Mouse (Mus musculus) midbrain, embryonic 11.5 days (tissue): ENCODE measurements at regions not wholly inside any gene's neighbourhood (a gene's known extent, or its start where the extent isn't known, plus 50 kb on each side); places are given as distances from the start of the nearest gene placed in this dataset.

Source experiments
- ATAC-seq: fragments of 200-750 bp; cut with Nextera tagmentation; 2 replicates; pipeline ENCODE4 v1.8.0; 2017; ENCODE audit warnings: moderate TSS enrichment, moderate library complexity; ENCODE audit not compliant: low FRiP score
- DNase-seq: peaks from one replicate; pipeline ENCODE4 v3.0.0; 2015; ENCODE audit warnings: low spot score; ENCODE audit errors: missing footprints
- H3K27ac ChIP-seq: fragments of 300-500 bp; sonication (generic); 2 replicates; pipeline ENCODE4 v1.5.1; 2014; ENCODE audit warnings: low read depth, low read length
- H3K27me3 ChIP-seq: fragments of 300-500 bp; sonication (generic); 2 replicates; pipeline ENCODE4 v1.6.1; 2014; ENCODE audit warnings: mild to moderate bottlenecking, low read length, moderate library complexity, mixed read lengths; ENCODE audit not compliant: control insufficient read depth, insufficient read depth
- H3K36me3 ChIP-seq: fragments of 300-500 bp; sonication (generic); 2 replicates; pipeline ENCODE4 v1.6.1; 2014; ENCODE audit warnings: mild to moderate bottlenecking, low read length, moderate library complexity, mixed read lengths; ENCODE audit not compliant: control insufficient read depth, insufficient read depth
- H3K4me1 ChIP-seq: fragments of 300-500 bp; sonication (generic); 2 replicates; pipeline ENCODE4 v1.6.1; 2014; ENCODE audit warnings: low read length; ENCODE audit not compliant: control insufficient read depth, insufficient read depth
- H3K4me2 ChIP-seq: fragments of 300-500 bp; sonication (generic); 2 replicates; pipeline ENCODE4 v1.6.1; 2014; ENCODE audit warnings: mild to moderate bottlenecking, moderate library complexity
- H3K4me3 ChIP-seq: fragments of 300-500 bp; sonication (generic); 2 replicates; pipeline ENCODE4 v1.5.1; 2014; ENCODE audit warnings: low read depth, low read length
- H3K9ac ChIP-seq: fragments of 300-500 bp; sonication (generic); 2 replicates; pipeline ENCODE4 v1.6.1; 2014; ENCODE audit warnings: low read length
- H3K9me3 ChIP-seq: fragments of 300-500 bp; sonication (generic); 2 replicates; pipeline ENCODE4 v1.6.1; 2016; ENCODE audit warnings: low read length; ENCODE audit not compliant: control insufficient read depth
- WGBS: fragments of 180-500 bp; shearing (Covaris S2); extraction: QIAGEN DNeasy Blood & Tissue Kit; methylation state at CpG from one replicate; pipeline ENCODE4 v1.1.7; 2014; 5-methylcytosine and 5-hydroxymethylcytosine counted together

DNA sequence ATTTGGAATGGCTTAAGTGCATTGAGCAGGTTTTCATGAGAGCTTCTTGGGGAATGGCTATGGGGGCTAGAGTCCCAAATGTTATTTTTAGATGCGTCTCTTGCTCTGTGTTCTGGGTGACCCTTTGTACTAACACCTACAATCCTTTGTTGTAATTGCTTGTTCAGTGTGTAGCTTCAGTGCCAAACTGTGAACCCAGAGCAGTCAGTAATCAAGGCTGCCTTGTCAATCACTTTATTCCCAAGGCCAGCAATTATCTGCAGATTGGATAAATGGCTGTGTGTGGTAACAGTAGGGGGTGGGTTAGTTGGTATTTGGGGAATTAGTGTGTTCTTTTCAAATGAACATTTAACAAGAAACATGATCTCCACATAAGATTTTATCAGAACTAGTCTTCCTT, 390.4 kb downstream of the Poteg start:
- H3K4me3 ChIP-seq, result no peak overlapping the region
- H3K4me2 ChIP-seq, result no peak overlapping the region
- H3K9ac ChIP-seq, result no peak overlapping the region
- H3K36me3 ChIP-seq, result no peaks in the 10 kb centered on the region
- no peaks in the 10 kb centered on the region for H3K4me1 ChIP-seq
- H3K27me3 ChIP-seq, result no peaks in the 10 kb centered on the region
- ATAC-seq, result 0 out of 2 replicates have a peak, but pooled peaks have one; percentile 38
- H3K27ac ChIP-seq, result no peak overlapping the region
- WGBS, result 33% methylated on average over 1 of the region's 1 CpGs
- DNase-seq, result no peak
- no peaks in the 10 kb centered on the region for H3K9me3 ChIP-seq

- DNase-seq (no peak), ATAC-seq (no peak)
- H3K4me2 ChIP-seq, result no peak overlapping the region
- 67% methylated on average over 1 of the region's 1 CpGs for WGBS
- no peaks in the 10 kb centered on the region for H3K36me3 ChIP-seq
- H3K9me3 ChIP-seq, result no peaks in the 10 kb centered on the region
- H3K27ac ChIP-seq, result no peak overlapping the region
- no peaks in the 10 kb centered on the region for H3K27me3 ChIP-seq
- H3K4me3 ChIP-seq, result no peak overlapping the region
- H3K4me1 ChIP-seq, result no peaks in the 10 kb centered on the region
- H3K9ac ChIP-seq, result no peak overlapping the region
Measured at GRCm38 (mm10) chr8:27866468-27866995, 419.1 kb downstream of the Poteg start.

DNA sequence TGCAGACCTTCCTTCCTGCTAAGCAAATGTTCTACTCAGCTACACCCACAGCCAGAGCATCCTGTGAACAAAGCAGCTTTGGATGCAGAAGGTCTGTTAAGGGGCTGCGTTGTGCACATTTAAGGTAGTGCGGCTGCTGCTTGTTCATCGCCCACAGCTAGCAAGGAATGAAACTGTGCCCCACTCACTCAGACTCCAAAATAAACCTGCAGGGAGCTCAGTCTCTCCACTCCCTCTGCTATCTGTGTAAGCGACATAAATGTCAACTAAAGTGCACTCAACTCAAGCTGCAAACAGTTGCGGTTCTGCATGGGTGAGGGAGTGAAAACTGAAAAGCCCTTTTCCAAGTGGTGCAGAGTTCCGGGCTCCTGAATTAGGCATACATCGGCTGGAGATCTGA, 421.1 kb downstream of the Poteg start:
- Histone ChIP-seq H3K4me3 (no peak overlapping the region), H3K9ac (no peak overlapping the region), H3K27me3 (no peaks in the 10 kb centered on the region), H3K4me2 (no peak overlapping the region), H3K4me1 (no peaks in the 10 kb centered on the region), H3K36me3 (no peaks in the 10 kb centered on the region), H3K9me3 (no peaks in the 10 kb centered on the region), H3K27ac (no peak overlapping the region)
- DNase-seq (no peak), ATAC-seq (no peak)
- 93% methylated on average over 7 of the region's 7 CpGs for whole genome bisulfite sequencing

- DNase-seq, result no peak
- no peak overlapping the region for H3K9ac ChIP-seq
- H3K27ac ChIP-seq, result no peak overlapping the region
- H3K9me3 ChIP-seq, result no peaks in the 10 kb centered on the region
- H3K4me2 ChIP-seq, result no peak overlapping the region
- H3K36me3 ChIP-seq, result no peaks in the 10 kb centered on the region
- ATAC-seq, result no peak
- no peaks in the 10 kb centered on the region for H3K27me3 ChIP-seq
- no peak overlapping the region for H3K4me3 ChIP-seq
- no peaks in the 10 kb centered on the region for H3K4me1 ChIP-seq
Measured at GRCm38 (mm10) chr8:27877691-27878264, 430.3 kb downstream of the Poteg start.

- WGBS, result 71% methylated on average over 6 of the region's 6 CpGs
- no peak for DNase-seq
- H3K27me3 ChIP-seq, result no peaks in the 10 kb centered on the region
Measured at GRCm38 (mm10) chr8:27889292-27889691, 441.8 kb downstream of the Poteg start.

DNA sequence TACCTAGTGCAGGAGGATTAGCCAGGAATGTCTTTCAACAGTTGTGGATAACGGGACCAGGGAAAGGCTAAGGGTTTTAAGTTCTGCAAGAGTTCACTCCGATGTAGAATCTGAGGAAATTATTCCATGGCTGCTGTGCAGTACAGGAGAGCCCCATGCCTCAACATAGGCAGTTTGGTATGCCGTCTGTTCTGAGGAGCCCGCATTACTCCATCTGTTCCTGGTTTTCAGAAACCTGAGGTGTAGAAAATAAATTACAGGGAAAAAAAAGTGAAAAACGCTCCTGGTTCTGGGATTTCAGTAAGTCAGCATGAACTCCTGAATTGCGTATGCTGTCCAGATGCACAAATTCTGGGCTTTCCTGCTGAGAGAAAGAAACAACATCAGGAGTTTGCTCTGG, 446.9 kb downstream of the Poteg start:
- WGBS, result 68% methylated on average over 6 of the region's 6 CpGs
- no peak overlapping the region for H3K9ac ChIP-seq
- DNase-seq, result no peak
- H3K4me2 ChIP-seq, result no peak overlapping the region
- H3K27ac ChIP-seq, result no peak overlapping the region
- no peaks in the 10 kb centered on the region for H3K4me1 ChIP-seq
- H3K9me3 ChIP-seq, result no peaks in the 10 kb centered on the region
- no peaks in the 10 kb centered on the region for H3K27me3 ChIP-seq
- no peak overlapping the region for H3K4me3 ChIP-seq
- ATAC-seq, result no peak
- no peaks in the 10 kb centered on the region for H3K36me3 ChIP-seq

More at GRCm38 (mm10) chr8:27889292-27889691, 441.8 kb downstream of the Poteg start:
- H3K4me2 ChIP-seq, result no peak overlapping the region
- no peak overlapping the region for H3K9ac ChIP-seq
- H3K4me3 ChIP-seq, result no peak overlapping the region
- H3K4me1 ChIP-seq, result no peaks in the 10 kb centered on the region
- no peaks in the 10 kb centered on the region for H3K36me3 ChIP-seq
- no peak overlapping the region for H3K27ac ChIP-seq
- ATAC-seq, result no peak
- H3K9me3 ChIP-seq, result no peaks in the 10 kb centered on the region

DNA sequence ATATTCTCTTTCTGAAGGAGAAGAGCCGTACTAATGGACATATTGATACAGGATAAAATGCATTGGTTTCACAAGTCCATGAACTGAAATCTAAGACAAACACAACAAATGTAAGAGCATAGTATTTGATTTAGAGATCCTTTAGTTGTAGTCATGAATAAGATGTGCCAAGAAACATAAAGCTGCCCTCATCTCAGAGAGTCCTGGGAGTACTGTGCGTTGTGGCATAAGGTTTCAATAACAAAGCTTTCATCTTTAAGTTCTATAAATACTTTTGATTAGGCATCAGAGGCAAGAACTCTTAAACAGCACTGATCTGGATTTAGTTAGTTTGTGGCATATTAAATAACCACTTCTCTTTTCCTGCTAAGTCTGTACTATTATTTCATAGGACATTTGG, 452.6 kb downstream of the Poteg start:
- no peak for DNase-seq
- no peak for ATAC-seq
- Histone ChIP-seq H3K36me3 (no peaks in the 10 kb centered on the region), H3K4me2 (no peak overlapping the region), H3K4me1 (no peaks in the 10 kb centered on the region), H3K4me3 (no peak overlapping the region), H3K27ac (no peak overlapping the region), H3K27me3 (no peaks in the 10 kb centered on the region), H3K9ac (no peak overlapping the region), H3K9me3 (no peaks in the 10 kb centered on the region)
- 83% methylated on average over 2 of the region's 2 CpGs for WGBS

GRCm38 (mm10) chr8:27903796-27904195, 456.3 kb downstream of the Poteg start:
- H3K9ac ChIP-seq, result no peak overlapping the region
- no peaks in the 10 kb centered on the region for H3K36me3 ChIP-seq
- WGBS, result 11% methylated on average over 2 of the region's 2 CpGs
- DNase-seq, result peak; percentile 84
- H3K4me2 ChIP-seq, result no peak overlapping the region
- no peak overlapping the region for H3K27ac ChIP-seq
- H3K27me3 ChIP-seq, result no peaks in the 10 kb centered on the region
- ATAC-seq, result peak; percentile 79
- no peaks in the 10 kb centered on the region for H3K4me1 ChIP-seq
- no peak overlapping the region for H3K4me3 ChIP-seq
- H3K9me3 ChIP-seq, result no peaks in the 10 kb centered on the region

- H3K4me3 ChIP-seq, result no peak overlapping the region
- H3K4me1 ChIP-seq, result no peaks in the 10 kb centered on the region
- H3K9me3 ChIP-seq, result no peaks in the 10 kb centered on the region
- WGBS, result 70% methylated on average over 2 of the region's 2 CpGs
- H3K36me3 ChIP-seq, result no peaks in the 10 kb centered on the region
- DNase-seq (no peak), ATAC-seq (no peak)
- no peak overlapping the region for H3K4me2 ChIP-seq
- no peak overlapping the region for H3K9ac ChIP-seq
- no peaks in the 10 kb centered on the region for H3K27me3 ChIP-seq
- H3K27ac ChIP-seq, result no peak overlapping the region
Measured at GRCm38 (mm10) chr8:27909347-27909945, 462.0 kb downstream of the Poteg start.
